Mouse (Mus musculus): ENCODE results near the gene Vapa.

DNA sequence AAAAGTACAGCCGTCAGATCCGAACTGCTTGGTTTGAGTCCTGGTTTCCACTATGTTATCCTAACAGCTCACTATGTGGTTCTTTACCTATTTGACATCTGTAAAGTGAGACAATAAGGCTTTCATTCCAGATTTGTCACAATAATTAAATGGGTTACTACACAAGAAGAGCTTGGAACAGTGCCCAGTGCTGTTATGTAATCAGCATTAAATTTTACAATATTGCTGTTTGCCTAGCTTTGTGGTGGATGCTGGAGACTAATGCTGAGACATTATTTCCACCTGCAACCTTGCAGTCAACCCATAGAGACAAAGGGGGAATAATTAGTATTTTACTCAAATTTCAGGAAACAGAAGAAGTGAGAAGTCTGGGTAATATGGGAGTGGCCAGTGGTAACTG lies 5.1 kb upstream of the Vapa start:
- no peak for TF ChIP-seq GATA1 (IDR thresholded peaks at IDR 0.05; ENCODE audit: low read length)
- no peak for TF ChIP-seq TAL1 (IDR thresholded peaks at IDR 0.05; ENCODE audit: low read length)
